Mouse (Mus musculus) hindbrain, embryonic 11.5 days (tissue): ENCODE measurements around the gene Ptger1. TPM values are rescaled to one million over a fixed set of nuclear protein-coding genes. Genes with fewer than 3 reads are reported as not detected.

ENCODE experiments used
- ATAC-seq: fragments of 200-750 bp; cut with Nextera tagmentation; 2 replicates; pipeline ENCODE4 v1.8.0; 2017; ENCODE audit warnings: mild to moderate bottlenecking, moderate TSS enrichment, moderate library complexity; ENCODE audit not compliant: low FRiP score
- DNase-seq: peaks from one replicate; pipeline ENCODE4 v3.0.0-alpha.2; 2015; ENCODE audit warnings: low spot score
- H3K27ac ChIP-seq: fragments of 300-500 bp; sonication (generic); 2 replicates; pipeline ENCODE4 v1.5.1; 2014; ENCODE audit warnings: mild to moderate bottlenecking, low read depth, low read length
- H3K27me3 ChIP-seq: fragments of 300-500 bp; sonication (generic); 2 replicates; pipeline ENCODE4 v1.6.1; 2014; ENCODE audit warnings: mild to moderate bottlenecking, low read length, moderate library complexity, mixed read lengths; ENCODE audit not compliant: control insufficient read depth, insufficient read depth
- H3K36me3 ChIP-seq: fragments of 300-500 bp; sonication (generic); 2 replicates; pipeline ENCODE4 v1.6.1; 2014; ENCODE audit warnings: mild to moderate bottlenecking, low read length, moderate library complexity, mixed read lengths; ENCODE audit not compliant: control insufficient read depth, insufficient read depth
- H3K4me1 ChIP-seq: fragments of 300-500 bp; sonication (generic); replicated peaks from 2 replicates; pipeline ENCODE4 v1.6.1; 2014; ENCODE audit warnings: low read length, mixed read lengths; ENCODE audit not compliant: control insufficient read depth, insufficient read depth
- H3K4me2 ChIP-seq: fragments of 300-500 bp; sonication (generic); replicated peaks from 2 replicates; pipeline ENCODE4 v1.6.1; 2014; ENCODE audit warnings: mild to moderate bottlenecking, low read depth, low read length
- H3K4me3 ChIP-seq: fragments of 300-500 bp; sonication (generic); 2 replicates; pipeline ENCODE4 v1.5.1; 2014; ENCODE audit warnings: low read depth, low read length
- H3K9ac ChIP-seq: fragments of 300-500 bp; sonication (generic); 2 replicates; pipeline ENCODE4 v1.6.1; 2014; ENCODE audit warnings: low read depth, low read length
- H3K9me3 ChIP-seq: fragments of 300-500 bp; sonication (generic); 2 replicates; pipeline ENCODE4 v1.6.1; 2016; ENCODE audit warnings: low read length; ENCODE audit not compliant: control insufficient read depth
- WGBS: fragments of 180-500 bp; shearing (Covaris S2); extraction: QIAGEN DNeasy Blood & Tissue Kit; methylation state at CpG from one replicate; pipeline ENCODE4 v1.1.7; 2014; 5-methylcytosine and 5-hydroxymethylcytosine counted together
- polyA plus RNA-seq: library from polyadenylated mRNA; unstranded; fragments of >200 nt; fragmentation: Nextera tagmentation; extraction: Ambion mirVana; gene quantifications from 2 replicates; pipeline ENCODE4 v1.2.1, GENCODE M21; 2014

Gene Ptger1
- polyA plus RNA-seq, 1 experiment from 2014 or later = 0.49 TPM

GRCm38 (mm10) chr8:83664096-83664495, 2.4 kb upstream of the Ptger1 start:
- no peak overlapping the region for H3K9ac ChIP-seq
- peaks cover 6% of the 10 kb centered on the region for H3K27me3 ChIP-seq
- H3K27ac ChIP-seq = no peak overlapping the region
- ATAC-seq (no peak), DNase-seq (no peak)
- whole genome bisulfite sequencing = 88% methylated on average over 13 of the region's 13 CpGs
- no peak overlapping the region for H3K4me3 ChIP-seq
- H3K4me2 ChIP-seq = no peak overlapping the region
- peaks cover 12% of the 10 kb centered on the region for H3K4me1 ChIP-seq
- H3K9me3 ChIP-seq = no peaks in the 10 kb centered on the region
- H3K36me3 ChIP-seq = no peaks in the 10 kb centered on the region

- no peak for DNase-seq
- H3K4me3 ChIP-seq = no peak overlapping the region
Observed at GRCm38 (mm10) chr8:83664931-83665625, 1.4 kb upstream of the Ptger1 start.

GRCm38 (mm10) chr8:83666866-83667234, 372 bp downstream of the Ptger1 start:
- H3K36me3 ChIP-seq = no peaks in the 10 kb centered on the region
- H3K4me1 ChIP-seq = peaks cover 9% of the 10 kb centered on the region
- no peak overlapping the region for H3K4me3 ChIP-seq
- H3K9me3 ChIP-seq = no peaks in the 10 kb centered on the region
- no peak for DNase-seq
- H3K27ac ChIP-seq = no peak overlapping the region
- H3K4me2 ChIP-seq = no peak overlapping the region
- peaks cover 6% of the 10 kb centered on the region for H3K27me3 ChIP-seq
- no peak for ATAC-seq
- 94% methylated on average over 3 of the region's 3 CpGs for WGBS
- H3K9ac ChIP-seq = no peak overlapping the region

More at GRCm38 (mm10) chr8:83664931-83665625, 1.4 kb upstream of the Ptger1 start:
- Histone ChIP-seq H3K9ac (no peak overlapping the region), H3K27me3 (peaks cover 6% of the 10 kb centered on the region), H3K4me1 (peaks cover 12% of the 10 kb centered on the region), H3K27ac (no peak overlapping the region), H3K9me3 (no peaks in the 10 kb centered on the region), H3K36me3 (no peaks in the 10 kb centered on the region), H3K4me2 (no peak overlapping the region)
- 48% methylated on average over 2 of the region's 2 CpGs for whole genome bisulfite sequencing
- ATAC-seq = no peak

DNA sequence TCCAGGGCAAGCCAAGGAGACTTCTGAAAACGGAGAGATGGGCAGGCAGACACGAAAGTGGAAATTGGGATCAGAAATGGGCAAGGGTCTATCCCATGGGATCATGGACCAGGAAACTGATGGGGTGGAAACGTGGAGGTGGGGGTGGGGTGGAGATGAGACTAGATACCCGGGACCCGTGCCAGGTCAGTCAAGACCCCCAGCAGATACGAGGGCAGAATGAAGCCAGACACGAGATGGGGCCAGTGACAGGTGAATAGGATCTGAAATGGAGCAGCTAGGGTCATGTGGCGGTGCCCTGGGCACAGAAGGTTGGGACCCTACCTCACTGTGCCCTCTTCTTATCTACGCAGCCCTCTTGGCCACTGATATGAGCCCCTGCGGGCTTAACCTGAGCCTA, 1.0 kb downstream of the Ptger1 start:
- DNase-seq = no peak
- H3K27ac ChIP-seq = no peak overlapping the region
- peaks cover 5% of the 10 kb centered on the region for H3K4me1 ChIP-seq
- no peaks in the 10 kb centered on the region for H3K9me3 ChIP-seq
- no peak overlapping the region for H3K4me2 ChIP-seq
- no peaks in the 10 kb centered on the region for H3K36me3 ChIP-seq
- 0 out of 2 replicates have a peak, but pooled peaks have one; percentile 2 for ATAC-seq
- H3K27me3 ChIP-seq = peaks cover 6% of the 10 kb centered on the region
- no peak overlapping the region for H3K4me3 ChIP-seq
- WGBS = 85% methylated on average over 10 of the region's 10 CpGs
- no peak overlapping the region for H3K9ac ChIP-seq

GRCm38 (mm10) chr8:83668010-83668916, 1.8 kb downstream of the Ptger1 start:
- Histone ChIP-seq H3K36me3 (no peaks in the 10 kb centered on the region), H3K9me3 (no peaks in the 10 kb centered on the region), H3K4me3 (peak overlapping the region; percentile 31), H3K9ac (peak overlapping the region; percentile 68), H3K27me3 (peaks cover 6% of the 10 kb centered on the region), H3K27ac (no peak overlapping the region), H3K4me2 (peak overlapping the region; percentile 74), H3K4me1 (peaks cover 5% of the 10 kb centered on the region)
- WGBS = 22% methylated on average over 80 of the region's 80 CpGs
- DNase-seq (peak; percentile 92), ATAC-seq (peak; percentile 55)

DNA sequence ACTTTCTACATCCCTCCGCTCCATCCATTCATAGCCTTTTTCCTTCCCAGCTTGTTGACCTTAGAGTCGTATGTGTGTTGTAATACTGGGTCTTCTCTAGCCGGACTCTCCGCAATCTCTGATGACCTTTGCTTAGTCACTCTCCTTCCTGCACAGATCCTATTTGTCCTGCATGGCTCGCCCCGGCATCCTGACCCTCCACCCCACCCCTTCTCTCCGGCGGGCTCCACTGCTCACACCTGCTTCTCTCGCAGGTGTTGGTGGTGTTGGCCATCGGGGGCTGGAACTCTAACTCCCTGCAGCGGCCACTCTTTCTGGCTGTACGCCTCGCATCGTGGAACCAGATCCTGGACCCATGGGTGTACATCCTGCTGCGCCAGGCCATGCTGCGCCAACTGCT, 2.5 kb downstream of the Ptger1 start:
- ATAC-seq (0 out of 2 replicates have a peak, but pooled peaks have one; percentile 6), DNase-seq (no peak)
- 0 out of 2 replicates have a peak overlapping the region, but pooled peaks have one; percentile 31 for H3K4me3 ChIP-seq
- no peaks in the 10 kb centered on the region for H3K36me3 ChIP-seq
- H3K4me1 ChIP-seq = peaks cover 5% of the 10 kb centered on the region
- peaks cover 6% of the 10 kb centered on the region for H3K27me3 ChIP-seq
- no peak overlapping the region; the same call in 1 of the 2 replicates for H3K4me2 ChIP-seq
- no peak overlapping the region for H3K27ac ChIP-seq
- H3K9me3 ChIP-seq = no peaks in the 10 kb centered on the region
- H3K9ac ChIP-seq = no peak overlapping the region; the same call in 1 of the 2 replicates
- WGBS = 79% methylated on average over 16 of the region's 16 CpGs

DNA sequence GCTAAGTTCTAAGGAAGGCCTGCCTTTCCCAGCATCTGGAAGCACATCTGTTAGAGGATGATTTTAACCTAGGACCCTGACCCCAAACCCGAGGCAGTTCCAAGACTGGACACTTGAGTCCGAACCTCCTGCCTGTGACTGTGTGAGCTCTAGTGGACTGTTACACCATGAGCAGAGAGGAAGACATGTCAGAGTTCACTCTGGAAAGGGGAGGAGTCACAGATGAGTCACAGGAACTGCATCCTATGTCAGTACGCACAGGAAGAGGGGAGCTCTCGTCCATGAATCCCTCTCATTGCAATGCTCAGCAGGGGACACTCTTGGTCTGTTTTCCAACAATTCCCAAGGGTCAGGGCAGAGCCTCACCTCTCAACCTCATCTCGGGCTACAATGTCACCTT, 6.5 kb downstream of the Ptger1 start:
- DNase-seq (no peak), ATAC-seq (no peak)
- no peak overlapping the region for H3K9ac ChIP-seq
- H3K36me3 ChIP-seq = no peaks in the 10 kb centered on the region; the same call in 1 of the 2 replicates
- H3K27ac ChIP-seq = no peak overlapping the region
- H3K4me1 ChIP-seq = peaks cover 5% of the 10 kb centered on the region
- no peaks in the 10 kb centered on the region for H3K9me3 ChIP-seq
- H3K4me2 ChIP-seq = no peak overlapping the region
- H3K4me3 ChIP-seq = no peak overlapping the region
- 52% methylated on average over 5 of the region's 5 CpGs for WGBS
- H3K27me3 ChIP-seq = peaks cover 1% of the 10 kb centered on the region; the same call in 1 of the 2 replicates

DNA sequence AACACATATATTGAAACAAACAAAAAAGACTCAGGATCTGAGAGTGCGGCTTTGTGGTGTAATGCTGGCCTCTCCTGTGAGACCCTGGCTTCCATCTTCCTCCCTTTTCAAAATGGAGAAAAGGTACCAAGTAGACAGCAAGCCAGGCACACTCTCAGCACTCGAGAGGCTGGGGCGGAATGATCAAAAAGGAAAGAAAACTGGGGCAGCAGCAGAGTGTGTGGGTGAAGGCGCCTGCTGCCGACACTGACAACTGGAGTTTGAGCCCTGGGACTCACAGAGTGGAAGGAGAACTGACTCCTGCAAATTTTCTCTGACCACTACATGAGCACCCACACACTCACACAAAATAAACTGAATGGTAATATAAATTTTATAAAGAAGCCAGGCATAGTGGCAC, 8.0 kb downstream of the Ptger1 start:
- Histone ChIP-seq H3K9me3 (no peaks in the 10 kb centered on the region), H3K27ac (no peak overlapping the region), H3K4me1 (no peaks in the 10 kb centered on the region), H3K4me2 (no peak overlapping the region), H3K27me3 (no peaks in the 10 kb centered on the region), H3K9ac (no peak overlapping the region), H3K36me3 (no peaks in the 10 kb centered on the region; the same call in 1 of the 2 replicates), H3K4me3 (no peak overlapping the region)
- no peak for DNase-seq
- ATAC-seq = no peak
- whole genome bisulfite sequencing = 85% methylated on average over 5 of the region's 5 CpGs
